In genomic region chr19:27509956-27510639, GRCm38 (mm10) we compare ENCODE assay signal across 10 mouse cellular contexts.
DNase-seq lines count a peak whose midpoint lies in the region.
"Had no signal": no experiment of that assay in that cellular context is flagged by ENCODE, and none has a peak within 500 bp of the region (broad histone marks: within the 10 kb centered on the region; RNA-seq: fewer than 3 reads in every experiment).

No protein-coding gene starts in this region.

- DNase-seq in heart, adult 11 months, result peak; percentile 39
- DNase-seq in heart, postnatal 10 days, result no peak
- peak; percentile 73 to 79 for DNase-seq in cerebellum, postnatal 25 days
- peak; percentile 61 to 83 for DNase-seq in layer of hippocampus, postnatal 14 days (ENCODE audit: low spot score in 2 of 2)
- peak; percentile 74 for DNase-seq in right cerebral cortex, postnatal 25 days
- no peak for DNase-seq in embryo, embryonic 10.5 days (ENCODE audit: low spot score)
- DNase-seq in kidney, postnatal 10 days, result no peak
- DNase-seq in heart, postnatal 14 days, result no peak
- DNase-seq: adrenal gland, postnatal 36 days; heart, adult 2 months had no signal

- intact Hi-C loops in heart, postnatal 10 days (cut with DNase I), result no loop called here
- intact Hi-C loops in heart, postnatal 14 days (cut with DNase I), result no loop called here

Comparison
In these comparisons a context has a peak if more than half of its experiments do, and no peak if none do; other contexts are left out.
1. DNase-seq: peak in heart, adult 11 months (single experiment), cerebellum, postnatal 25 days (2 of 2), layer of hippocampus, postnatal 14 days (2 of 2) and right cerebral cortex, postnatal 25 days (single experiment); none in heart, postnatal 10 days (0 of 2), embryo, embryonic 10.5 days (single experiment), kidney, postnatal 10 days (single experiment) and heart, postnatal 14 days (0 of 2).